Mouse (Mus musculus) adrenal gland, adult 8-10 months (tissue): ENCODE data around the gene Sorbs1. TPM values are rescaled to one million over a fixed set of nuclear protein-coding genes. Genes with fewer than 3 reads are reported as not detected.

Experiments
- DNase-seq: peaks from one replicate; pipeline ENCODE4 v3.0.0; 2022
- total RNA-seq, 4 experiments: library from RNA; stranded (reverse); gene quantifications; 2 replicates each; pipeline ENCODE4 v1.2.4; 2022

Gene Sorbs1
- total RNA-seq, 4 experiments from 2014 or later, result 48.2 to 120 (median 68.1) TPM

DNA sequence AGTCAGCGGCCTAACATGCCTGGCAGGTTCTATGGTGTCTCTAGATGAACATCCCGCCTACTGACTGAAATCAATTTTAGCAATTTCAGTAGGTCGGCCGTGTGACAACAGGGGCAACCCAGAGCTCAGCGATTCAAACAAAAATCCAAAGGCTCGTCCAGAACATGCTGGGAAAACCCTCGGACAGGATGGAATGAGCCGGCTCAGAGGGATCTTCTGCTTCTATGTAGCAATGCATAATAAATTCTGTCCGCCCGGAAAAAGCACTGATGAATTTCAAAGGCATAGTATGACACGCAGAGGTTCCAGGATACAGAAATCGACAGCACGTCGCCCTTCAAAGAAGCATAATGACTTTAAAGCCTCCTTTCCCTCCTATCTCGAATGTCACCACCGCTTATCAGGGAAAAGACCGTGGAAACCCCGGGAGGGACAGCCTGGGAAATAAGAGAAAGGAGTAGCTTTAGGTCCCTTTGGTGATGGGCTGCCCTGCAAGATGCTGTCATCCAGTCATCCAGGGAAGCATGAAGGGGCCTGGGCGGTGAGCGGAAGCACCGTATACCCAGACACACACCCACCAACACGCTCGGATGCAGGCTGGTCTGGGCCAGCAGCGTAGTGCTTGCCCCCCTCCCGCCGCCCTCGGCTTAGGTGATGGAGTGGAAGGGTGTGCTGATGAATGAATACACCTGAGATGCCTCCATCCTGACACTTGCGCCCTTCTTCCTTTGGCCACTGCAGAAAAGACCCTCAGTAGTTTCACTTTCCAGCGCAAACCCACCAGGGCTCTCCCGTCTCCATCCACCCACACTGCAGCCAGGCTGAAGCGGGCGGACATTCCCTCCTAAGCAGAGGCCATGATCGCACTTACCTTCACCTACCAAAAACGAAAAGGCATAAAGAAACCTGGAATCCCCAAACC, 818 bp downstream of the Sorbs1 start:
- DNase-seq, result no peak

DNA sequence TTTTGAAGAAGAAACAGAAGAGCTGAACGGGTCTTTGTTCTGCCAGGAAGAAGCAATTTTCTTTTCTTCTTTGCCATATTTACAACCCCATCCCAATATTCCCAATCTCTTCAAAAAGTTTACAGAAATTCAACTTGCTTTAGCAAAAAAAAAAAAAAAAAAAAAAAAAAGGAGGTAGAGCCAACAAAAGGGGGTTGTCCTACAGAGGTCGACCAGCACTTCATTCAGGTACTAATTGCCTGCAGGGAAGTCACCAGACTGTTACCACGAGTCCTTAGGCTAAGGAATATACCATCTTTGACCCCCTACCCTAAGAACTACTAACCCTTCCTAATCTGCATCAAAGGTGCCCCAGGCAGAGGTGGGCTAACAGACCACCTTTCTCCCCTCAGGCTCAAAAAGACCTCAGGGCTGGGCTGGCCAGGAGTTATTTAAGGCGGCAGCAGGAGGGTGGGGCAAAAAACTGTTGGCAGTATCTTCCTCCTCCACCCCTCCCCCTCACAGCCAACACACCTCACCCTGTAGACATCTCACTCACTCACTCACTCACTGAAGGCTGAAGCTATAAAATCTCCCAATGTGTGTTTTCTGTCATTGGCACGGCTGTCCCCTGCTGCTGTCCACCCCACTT, 1.8 kb downstream of the Sorbs1 start:
- no peak for DNase-seq

DNA sequence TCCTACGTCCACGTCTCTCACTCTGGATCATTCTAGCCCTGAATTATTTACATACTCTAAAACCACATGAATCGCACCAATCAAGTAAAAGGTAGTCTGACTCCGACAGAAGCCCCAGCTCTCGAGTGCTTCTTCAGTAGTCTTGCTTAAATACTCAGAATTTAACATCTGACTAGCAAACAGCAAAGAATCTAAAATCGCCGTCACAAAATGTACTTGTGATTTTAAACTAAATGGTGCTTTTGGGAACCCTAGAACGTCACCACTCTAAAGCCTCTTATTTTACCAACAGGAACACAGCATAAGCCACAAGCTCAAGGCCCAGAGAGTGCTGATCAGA, 2.5 kb downstream of the Sorbs1 start:
- DNase-seq, result no peak

DNA sequence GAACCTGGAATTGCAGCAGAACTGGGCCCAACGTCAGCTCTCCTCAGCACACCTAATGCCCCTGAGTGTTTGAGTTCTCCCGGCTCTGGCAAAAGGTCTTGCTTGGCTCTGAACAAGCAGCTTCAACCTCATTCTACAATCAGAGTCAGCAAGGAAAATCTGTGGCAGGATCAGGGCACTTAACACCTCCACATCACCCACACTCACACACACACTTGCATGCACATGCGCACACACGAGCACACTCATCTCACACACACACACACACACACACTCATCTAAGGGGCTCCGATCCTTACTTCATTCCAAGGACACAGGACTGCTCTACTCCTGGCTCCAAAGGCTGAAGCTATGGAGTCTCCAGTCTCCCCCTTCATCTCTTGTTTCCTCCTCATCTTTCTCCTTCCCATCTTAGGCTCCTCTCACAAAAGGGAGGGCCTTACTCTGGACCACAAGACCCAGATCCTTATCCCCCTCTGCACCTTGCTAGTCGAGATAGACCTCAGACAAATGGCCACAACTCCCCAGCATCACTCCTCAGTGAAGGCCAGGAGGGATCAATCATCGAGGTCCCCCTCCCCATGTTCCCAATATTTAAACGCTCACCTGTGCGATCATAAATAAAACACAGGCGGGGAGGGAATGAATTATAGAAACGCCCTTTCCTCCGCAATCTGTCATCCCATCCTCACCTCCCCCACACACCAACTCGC, 3.0 kb downstream of the Sorbs1 start:
- DNase-seq, result no peak

DNA sequence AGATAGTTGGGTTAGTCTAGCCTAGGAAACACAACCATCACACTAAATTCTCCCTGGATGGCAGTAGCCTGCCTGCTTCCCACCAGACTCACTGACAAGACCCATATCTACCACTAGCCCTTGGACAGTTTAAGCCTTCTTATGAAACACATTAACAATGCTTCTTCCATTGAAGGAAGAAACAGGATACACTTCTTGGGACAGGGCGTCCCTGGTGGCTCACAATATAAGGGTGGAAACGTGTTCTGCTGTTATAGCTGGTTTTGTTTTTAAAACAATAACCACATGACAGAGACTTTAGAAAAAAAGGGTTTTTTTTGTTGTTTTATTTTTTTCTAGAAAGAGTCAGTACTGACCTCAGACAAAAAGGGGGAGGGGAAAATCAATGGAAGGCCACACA, 4.3 kb downstream of the Sorbs1 start:
- DNase-seq, result no peak

DNA sequence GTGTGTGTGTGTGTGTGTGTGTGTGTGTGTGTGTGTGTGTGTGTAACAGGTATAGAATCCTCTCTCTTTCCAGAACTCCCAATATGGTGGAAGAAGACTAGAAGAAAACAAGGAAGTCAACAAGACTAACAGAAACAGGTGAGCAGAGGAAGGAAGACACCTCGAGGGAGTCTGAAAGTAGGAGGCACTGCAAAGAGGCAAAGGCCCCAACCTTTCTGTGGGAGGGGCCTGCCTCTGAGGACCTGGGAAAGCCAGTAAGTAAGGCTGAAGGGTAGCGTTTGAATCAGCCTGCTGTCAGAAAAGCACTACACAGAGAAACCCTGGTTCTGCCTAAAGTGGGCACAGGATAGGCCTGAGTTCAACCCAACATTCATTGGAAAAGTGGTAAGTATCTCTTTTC, 4.7 kb downstream of the Sorbs1 start:
- no peak for DNase-seq

DNA sequence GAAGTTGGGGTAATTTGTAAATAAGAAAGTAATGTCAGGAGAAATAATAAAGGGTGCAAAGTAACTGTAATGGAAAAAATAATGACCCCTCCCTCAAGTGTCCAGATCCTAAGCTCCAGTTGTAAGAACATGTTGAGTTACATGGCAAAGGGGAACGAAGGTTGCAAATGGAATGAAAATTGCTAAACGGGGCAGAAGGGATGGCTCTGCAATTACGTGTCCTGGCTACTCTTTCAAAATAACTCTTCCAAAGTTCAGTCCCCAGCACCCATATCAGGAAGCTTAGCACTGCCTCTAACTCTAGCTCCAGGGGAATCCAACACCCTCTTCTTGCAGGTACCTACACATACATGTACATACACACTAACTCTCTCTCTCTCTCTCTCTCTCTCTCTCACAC, 6.6 kb downstream of the Sorbs1 start:
- no peak for DNase-seq

DNA sequence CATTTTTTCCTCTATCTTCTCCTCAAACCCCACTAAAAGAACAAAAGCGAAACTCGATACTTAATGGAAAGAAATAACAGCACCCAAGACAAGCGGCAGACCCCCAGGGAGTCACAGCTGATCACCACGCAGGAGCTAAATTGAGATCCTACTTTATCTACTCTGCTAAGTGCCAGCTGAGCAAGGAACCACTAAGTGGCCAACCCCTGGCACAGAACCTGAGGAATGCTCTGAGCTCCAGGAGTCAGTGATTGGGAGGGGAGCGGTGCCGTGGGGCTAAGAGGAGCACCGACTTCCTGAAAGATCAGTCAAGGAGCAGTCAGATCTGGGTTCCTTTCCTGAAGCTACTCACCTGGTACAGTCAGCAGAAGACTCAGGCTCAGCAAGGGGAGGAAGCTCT, 9.2 kb downstream of the Sorbs1 start:
- no peak for DNase-seq

DNA sequence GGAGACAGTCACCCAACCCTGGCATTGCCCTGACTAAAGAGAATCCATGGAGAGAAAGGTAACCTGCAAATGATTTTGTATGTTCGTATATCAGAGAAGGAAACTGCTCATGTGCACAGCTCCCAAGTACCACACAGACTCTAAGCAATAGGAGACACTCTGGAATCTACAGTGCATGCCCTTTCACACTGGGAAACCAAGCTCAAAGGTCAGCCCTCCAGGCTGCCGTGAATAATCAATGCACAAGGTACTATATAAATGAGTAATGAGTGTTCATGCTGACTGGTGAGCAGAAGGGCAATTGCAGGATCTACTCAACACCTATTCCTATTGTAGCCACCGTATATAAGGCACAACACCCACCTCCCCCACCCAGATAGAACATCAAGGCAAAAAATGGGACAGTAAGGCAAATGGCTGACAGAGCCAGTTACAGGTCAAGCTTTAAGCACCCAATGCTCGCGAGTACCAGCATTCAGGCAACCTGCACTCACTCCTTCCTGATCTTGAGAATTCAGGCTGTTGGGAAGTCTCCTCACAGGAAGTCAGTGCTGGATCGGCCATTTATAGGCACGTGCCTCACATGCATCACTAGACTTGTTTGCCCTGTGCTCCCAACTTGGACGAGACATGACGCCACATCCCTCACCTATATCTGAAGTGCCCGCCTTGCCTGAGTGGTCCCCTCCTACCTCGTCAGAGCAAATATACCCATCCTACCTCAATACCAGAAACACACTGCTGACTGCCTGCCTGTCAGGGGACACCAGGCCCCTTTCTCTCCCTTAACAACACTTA, 13.4 kb downstream of the Sorbs1 start:
- DNase-seq, result no peak

DNA sequence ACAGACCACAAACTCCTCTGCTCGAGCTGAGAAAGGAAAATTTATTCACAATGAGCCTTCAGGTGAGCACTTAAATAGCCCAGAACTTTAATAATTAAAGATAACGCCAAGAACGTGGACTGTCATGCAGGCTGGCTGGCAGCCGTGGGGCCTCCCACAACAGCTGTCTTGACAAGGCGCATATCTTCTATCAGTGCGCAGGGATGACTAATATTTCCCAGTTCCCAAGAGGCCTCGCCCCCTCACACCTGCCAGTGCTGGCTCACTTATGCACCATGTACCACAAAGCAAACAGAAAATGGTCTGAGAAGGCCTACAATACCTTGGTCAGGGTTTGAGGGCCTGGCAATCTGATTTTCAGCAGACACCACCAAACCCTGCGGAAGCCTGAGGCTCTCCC, 14.4 kb downstream of the Sorbs1 start:
- DNase-seq, result no peak

DNA sequence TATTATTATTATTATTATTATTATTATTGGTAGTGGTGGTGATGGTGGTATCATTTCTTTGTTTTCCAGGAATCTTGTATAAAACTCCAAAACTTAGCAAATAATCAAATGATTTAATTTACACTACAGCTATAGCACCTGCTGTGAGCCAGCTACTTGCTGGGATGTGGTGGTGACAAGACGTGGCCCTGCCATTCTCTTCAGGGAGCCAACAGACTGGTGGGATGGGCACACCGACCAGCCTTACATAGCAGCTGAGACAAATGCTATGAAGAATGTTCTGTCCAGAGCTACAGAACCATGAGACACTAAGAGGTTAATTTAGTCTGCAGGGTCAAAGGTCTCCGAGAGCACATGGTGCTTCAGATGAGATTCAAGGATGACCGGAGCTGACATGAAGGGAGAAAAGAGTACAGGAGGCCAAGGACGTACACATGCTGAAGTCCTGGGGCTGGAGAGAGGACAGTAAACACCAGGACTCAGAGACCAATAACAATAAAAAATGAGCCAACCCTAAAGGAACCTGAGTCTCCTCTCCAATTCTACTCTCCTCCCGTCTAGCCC, 15.3 kb downstream of the Sorbs1 start:
- no peak for DNase-seq

DNA sequence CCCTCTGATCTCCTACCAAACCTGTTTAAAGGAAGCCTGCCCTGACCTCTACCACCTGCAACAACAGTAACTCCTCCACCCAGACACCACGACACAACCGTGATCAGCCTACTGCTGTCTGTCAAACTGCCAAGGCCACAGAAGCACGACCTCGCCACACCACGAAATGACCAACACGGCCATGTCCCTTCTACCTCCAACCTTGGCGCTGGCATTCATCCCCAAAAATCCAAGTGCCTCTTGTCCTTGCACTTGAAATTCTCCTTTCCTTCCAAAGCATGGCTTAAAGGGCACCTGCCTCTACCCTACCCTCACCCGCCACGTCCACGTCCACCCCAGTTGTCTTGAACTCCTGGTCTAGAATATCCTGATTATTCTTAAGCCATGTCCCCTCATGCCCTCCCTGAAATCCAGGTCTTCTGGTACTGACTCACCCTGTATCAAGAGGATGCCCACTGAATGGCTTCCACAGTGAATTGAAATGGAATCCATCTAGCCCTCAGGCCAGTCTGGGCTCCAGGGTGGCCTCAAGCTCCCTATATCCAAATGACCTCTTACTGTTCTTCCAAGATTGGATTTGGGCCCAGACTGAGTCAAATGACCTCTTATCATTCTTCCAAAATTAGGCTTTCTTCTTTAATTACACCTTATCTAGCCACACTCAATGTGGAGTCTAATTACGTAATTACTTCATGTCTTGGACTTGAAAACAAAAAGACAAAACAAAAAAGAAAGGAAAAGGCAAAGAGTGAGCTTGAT, 16.9 kb downstream of the Sorbs1 start:
- peak; percentile 30 for DNase-seq

DNA sequence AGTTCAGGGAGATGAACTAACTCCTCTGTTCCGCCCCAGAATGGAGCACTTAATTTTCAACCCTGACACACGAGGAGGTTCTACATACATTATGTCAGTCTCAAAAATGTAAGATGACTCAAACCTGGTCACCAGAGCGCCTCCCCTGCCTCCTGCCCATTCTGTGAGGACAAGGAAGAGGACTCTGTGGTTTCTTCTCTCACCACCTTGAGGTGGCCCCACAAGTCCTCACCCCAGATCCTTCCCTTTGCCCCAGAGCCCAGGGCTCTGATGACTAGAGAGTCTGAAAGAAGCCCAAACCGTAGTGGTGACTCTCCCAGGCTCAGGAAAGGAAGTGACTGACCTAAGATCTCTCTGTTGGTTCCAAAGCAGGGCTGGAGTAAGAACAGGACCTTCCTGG, 17.5 kb downstream of the Sorbs1 start:
- no peak for DNase-seq

DNA sequence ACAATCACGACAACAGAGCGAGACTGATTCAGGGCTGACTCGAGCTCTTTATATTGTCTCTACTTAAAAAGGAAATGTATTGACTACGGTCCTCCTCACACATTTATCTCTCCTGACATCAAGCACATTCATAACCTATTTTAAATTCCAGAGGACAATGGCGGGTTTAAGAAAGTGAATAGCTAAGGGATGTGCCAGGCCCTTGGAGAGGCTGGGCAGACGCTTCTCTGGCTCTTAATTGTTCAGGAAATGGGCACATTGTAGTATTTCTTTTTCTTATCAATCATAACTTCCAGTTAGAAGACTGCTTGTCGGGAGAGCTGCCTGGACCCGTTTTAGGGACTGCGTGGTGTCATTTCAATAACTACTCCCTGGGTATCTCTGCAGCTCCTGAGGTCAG, 20.7 kb downstream of the Sorbs1 start:
- no peak for DNase-seq

DNA sequence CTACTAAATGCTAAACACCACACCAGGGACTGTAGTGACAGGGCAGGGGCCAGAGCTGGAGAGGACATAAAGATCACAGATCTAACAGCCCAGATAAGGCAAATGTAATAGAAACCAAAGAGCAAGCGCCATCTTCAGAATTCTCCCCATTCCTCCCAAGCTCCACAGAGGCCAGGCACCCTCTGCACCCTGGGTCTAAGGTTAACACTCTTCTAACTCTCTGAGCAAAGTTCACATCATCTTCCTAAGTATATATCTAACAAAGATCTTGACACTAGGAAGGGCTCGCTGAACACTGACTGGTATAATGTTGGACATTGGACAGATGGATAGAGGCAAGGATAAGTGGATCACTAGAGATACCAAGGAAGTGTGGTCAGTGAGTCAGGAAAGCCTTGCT, 22.1 kb downstream of the Sorbs1 start:
- DNase-seq, result no peak

DNA sequence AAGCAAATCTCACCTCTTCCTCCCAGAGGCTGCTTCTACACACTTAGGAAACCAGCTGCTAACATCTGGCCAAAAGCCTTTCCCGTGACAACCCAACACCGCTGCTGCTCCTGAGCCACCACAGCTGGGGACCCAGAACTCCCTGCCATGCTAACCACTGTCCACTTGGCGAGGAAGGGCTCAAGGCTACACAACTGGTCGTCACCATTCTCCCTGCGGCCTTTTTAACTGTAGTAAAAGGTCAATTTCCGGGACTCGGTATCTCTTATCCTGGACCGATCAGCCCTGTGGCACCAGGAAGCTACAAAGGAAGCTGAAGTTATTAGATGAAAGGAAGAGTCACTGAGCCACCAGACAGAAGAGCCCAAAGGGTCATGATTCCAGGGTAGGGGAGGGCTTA, 22.8 kb downstream of the Sorbs1 start:
- DNase-seq, result no peak

DNA sequence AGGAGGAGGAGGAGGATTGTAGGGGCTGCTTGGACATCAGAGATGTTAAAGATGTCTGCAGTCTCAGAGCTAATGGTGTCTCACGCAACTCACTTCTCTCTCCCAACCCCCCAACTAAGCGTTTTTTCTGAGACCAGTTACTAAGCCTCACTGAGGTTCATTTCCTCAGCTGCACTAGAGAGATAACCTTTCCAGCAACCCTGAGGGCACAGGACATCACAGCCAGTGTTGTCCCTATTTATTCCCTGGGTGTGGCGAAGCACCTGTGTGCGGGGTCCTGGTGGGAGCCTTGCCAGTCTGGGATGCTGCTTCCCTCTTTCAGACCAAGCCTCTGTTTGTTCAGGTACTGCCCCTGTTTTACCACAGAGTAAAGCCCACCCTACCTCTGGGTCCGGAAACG, 23.9 kb downstream of the Sorbs1 start:
- DNase-seq, result no peak

DNA sequence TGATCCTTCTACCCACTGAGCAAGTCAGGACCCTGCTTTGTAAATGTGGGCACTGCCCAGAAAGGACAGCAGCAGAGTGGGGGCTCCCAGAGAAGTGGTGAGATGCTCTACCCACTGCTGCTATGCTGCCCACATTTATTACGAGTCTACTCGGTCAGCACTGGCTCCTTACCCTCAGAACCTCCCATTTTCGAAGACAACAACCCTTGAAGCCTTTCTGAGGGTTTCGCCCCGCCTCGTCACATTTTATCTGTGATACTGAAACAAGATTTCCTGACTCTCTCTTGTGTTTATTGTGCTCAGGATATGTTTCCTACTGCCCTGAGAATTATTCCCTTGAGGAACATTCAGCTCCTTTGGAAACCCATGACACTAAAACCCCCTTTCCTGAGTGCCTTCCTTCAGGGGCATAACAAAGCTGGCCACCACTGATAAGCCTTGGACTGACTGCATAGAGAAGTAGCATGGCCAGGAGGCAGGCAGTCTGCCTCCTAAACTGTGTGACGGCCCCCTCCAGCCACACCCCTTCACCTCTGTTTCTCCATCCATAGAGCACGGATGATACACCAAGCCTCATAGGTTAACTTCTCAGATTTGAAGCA, 24.6 kb downstream of the Sorbs1 start:
- DNase-seq, result no peak

DNA sequence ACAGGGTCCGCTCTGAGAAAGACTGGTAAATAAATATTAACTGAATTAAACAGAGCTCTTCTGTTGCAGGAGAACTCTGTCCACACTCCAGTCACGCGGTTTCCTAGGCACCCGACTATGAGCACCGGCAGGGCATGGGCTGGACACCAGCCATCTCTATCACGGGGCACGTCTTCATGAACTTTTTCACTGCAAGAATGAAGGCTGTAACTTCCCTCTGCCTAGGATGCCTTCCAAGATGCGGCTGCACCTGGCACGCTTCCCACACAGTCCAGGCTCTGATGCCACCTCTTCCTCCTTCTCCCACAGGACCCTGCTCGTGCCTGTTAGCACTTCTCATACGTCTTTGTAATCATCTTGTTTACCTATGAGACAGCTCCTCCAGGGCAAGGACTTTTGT, 26.0 kb downstream of the Sorbs1 start:
- peak; percentile 55 for DNase-seq

DNA sequence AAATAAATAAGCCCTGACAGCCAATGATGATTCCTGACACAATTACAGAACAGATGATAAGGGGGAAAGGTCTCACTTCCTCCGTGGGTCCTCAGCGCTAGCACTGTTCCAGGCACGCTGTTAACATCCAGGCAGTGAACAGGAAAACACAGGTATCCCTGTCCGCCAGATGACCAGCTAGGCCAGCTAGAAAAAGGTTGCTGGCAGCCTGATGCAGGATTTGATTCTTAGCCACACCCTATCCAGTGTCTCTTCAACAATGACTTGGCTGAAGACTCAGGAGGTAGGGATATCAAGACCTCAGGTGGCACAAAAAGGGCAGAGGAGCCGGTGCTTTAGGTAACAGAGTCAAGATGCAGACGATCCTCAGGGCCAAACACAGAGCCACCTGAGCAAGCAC, 32.5 kb downstream of the Sorbs1 start:
- no peak for DNase-seq

DNA sequence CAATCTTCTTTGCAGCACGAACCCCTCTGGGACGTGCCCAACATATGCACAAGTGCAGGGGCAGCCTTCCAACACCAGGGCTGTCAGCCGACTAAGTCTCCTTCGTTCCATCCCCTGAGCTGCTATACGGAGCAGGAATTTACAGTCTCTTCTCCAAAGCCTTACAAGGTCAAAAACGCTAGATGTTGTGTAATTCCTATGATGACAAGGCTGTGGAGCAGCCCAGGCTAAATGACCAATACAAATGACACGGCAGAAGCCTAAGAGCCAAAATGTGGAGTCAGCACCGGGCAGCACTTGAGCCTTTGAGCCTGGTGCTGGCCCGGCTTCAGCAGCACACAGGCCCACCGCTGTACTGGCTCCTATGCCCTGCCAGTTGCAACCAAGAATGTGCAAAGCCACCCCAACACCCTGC, 35.4 kb downstream of the Sorbs1 start:
- DNase-seq, result peak; percentile 64
